Mouse (Mus musculus) cerebellum, adult 2 months (tissue): ENCODE measurements around the gene Acrbp.
A peak's percentile ranks its signal among the peaks of the same experiment; 100 is the strongest.

Source experiments
- CTCF ChIP-seq: fragments of 200-500 bp; IDR thresholded peaks from 2 replicates; pipeline ENCODE4 v1.5.1; 2011; ENCODE audit warnings: low read depth, mild to moderate bottlenecking, control low read depth, low read length, moderate library complexity, borderline replicate concordance; ENCODE audit not compliant: insufficient read depth
- POLR2A ChIP-seq: fragments of 200-500 bp; IDR thresholded peaks from 2 replicates; pipeline ENCODE4 v1.6.1; 2011; ENCODE audit warnings: low read length, control low read depth, borderline replicate concordance; ENCODE audit not compliant: insufficient read depth

GRCm38 (mm10) chr6:125088561-125089321 lies 39.3 kb downstream of the Acrbp start:
- no peak for TF ChIP-seq CTCF
- peak; percentile 55; the same call in 1 of the 2 replicates for TF ChIP-seq POLR2A
